Mouse (Mus musculus): Measurements from ENCODE around the gene Zswim8.
A peak's percentile ranks its signal among the peaks of the same experiment; 100 is the strongest.

Gene Zswim8

GRCm38 (mm10) chr14:20733041-20733951 is 25.9 kb downstream of the Zswim8 start:
- no peak for DNase-seq (ENCODE audit: low spot score)

- peak; percentile 79 for DNase-seq (ENCODE audit: low spot score)
These were observed 26.8 kb downstream of the Zswim8 start, which contains the start of gene Ndst2 for GRCm38 (mm10) chr14:20733952-20734774. TSS of gene Ndst2 (minus strand) at chr14:20734562.

GRCm38 (mm10) chr14:20735052-20735451 is 27.7 kb downstream of the Zswim8 start:
- DNase-seq (ENCODE audit: low spot score): no peak

GRCm38 (mm10) chr14:20735892-20736390 is 28.6 kb downstream of the Zswim8 start:
- no peak for DNase-seq (ENCODE audit: low spot score)

- DNase-seq (ENCODE audit: low spot score): no peak
These were observed 30.0 kb downstream of the Zswim8 start for GRCm38 (mm10) chr14:20737306-20737705.

- no peak for DNase-seq (ENCODE audit: low spot score)
These were observed 31.2 kb downstream of the Zswim8 start for GRCm38 (mm10) chr14:20738511-20738910.

GRCm38 (mm10) chr14:20741301-20741700 is 33.9 kb downstream of the Zswim8 start:
- no peak for DNase-seq (ENCODE audit: low spot score)

- no peak for DNase-seq (ENCODE audit: low spot score)
These were observed 36.3 kb downstream of the Zswim8 start for GRCm38 (mm10) chr14:20743614-20744013.

GRCm38 (mm10) chr14:20746935-20747334 is 39.6 kb downstream of the Zswim8 start:
- no peak for DNase-seq (ENCODE audit: low spot score)

- no peak for DNase-seq (ENCODE audit: low spot score)
These were observed 41.0 kb downstream of the Zswim8 start for GRCm38 (mm10) chr14:20748388-20748787.

- DNase-seq (ENCODE audit: low spot score): no peak
These were observed 42.2 kb downstream of the Zswim8 start for GRCm38 (mm10) chr14:20749494-20750051.

- no peak for DNase-seq (ENCODE audit: low spot score)
These were observed 43.2 kb downstream of the Zswim8 start for GRCm38 (mm10) chr14:20750503-20750902.

- DNase-seq (ENCODE audit: low spot score): no peak
These were observed 46.4 kb downstream of the Zswim8 start for GRCm38 (mm10) chr14:20753792-20754191.

- DNase-seq (ENCODE audit: low spot score): no peak
These were observed 50.1 kb downstream of the Zswim8 start for GRCm38 (mm10) chr14:20757370-20757907.

- DNase-seq (ENCODE audit: low spot score): no peak
These were observed 51.5 kb downstream of the Zswim8 start for GRCm38 (mm10) chr14:20758768-20759435.

GRCm38 (mm10) chr14:20764942-20765341 is 57.6 kb downstream of the Zswim8 start:
- no peak for DNase-seq (ENCODE audit: low spot score)

GRCm38 (mm10) chr14:20765642-20766258 is 58.4 kb downstream of the Zswim8 start:
- peak; percentile 79 for DNase-seq (ENCODE audit: low spot score)

- no peak for DNase-seq (ENCODE audit: low spot score)
These were observed 60.6 kb downstream of the Zswim8 start for GRCm38 (mm10) chr14:20767936-20768335.

- DNase-seq (ENCODE audit: low spot score): no peak
These were observed 61.2 kb downstream of the Zswim8 start for GRCm38 (mm10) chr14:20768581-20768980.

- DNase-seq (ENCODE audit: low spot score): no peak
These were observed 64.6 kb downstream of the Zswim8 start for GRCm38 (mm10) chr14:20771941-20772340.

- no peak for DNase-seq (ENCODE audit: low spot score)
These were observed 65.5 kb downstream of the Zswim8 start for GRCm38 (mm10) chr14:20772808-20773207.

Measured in left cerebral cortex, adult 11 months (tissue).